Mouse (Mus musculus) lung, postnatal 0 days (tissue): ENCODE measurements at regions not wholly inside any gene's neighbourhood (a gene's known extent, or its start where the extent isn't known, plus 50 kb on each side); places are given as distances from the start of the nearest gene placed in this dataset.

Source experiments
- CTCF ChIP-seq: IDR thresholded peaks from 2 replicates; pipeline ENCODE4 v1.5.1; 2016; ENCODE audit warnings: antibody characterized with exemption, mild to moderate bottlenecking
- EP300 ChIP-seq: IDR thresholded peaks from 2 replicates; pipeline ENCODE4 v1.6.1; 2016; ENCODE audit warnings: antibody characterized with exemption, mild to moderate bottlenecking, control low read depth

DNA sequence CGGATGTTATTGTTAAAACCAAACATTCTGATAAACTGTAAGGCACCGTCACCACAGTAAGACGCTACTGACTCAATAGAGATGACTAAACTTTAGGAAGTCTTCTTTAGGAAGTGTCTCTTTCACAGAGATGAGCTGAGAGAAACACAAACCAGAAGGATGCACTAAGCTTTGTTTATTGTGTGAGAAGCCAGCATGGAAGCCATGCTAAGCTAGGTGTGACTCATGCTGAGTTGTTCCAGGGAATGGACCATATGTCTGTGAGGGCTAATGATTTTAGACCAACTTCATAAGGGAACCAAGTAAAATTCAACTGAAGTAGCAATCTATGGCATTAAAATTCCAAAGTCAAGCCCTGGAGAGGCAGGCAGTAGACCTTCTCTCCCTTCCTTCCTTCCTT, 364.2 kb downstream of the Rnf144b start:
- TF ChIP-seq CTCF (no peak), EP300 (no peak)
